Mouse (Mus musculus) embryonic stem cell, embryonic (primary cell): ENCODE measurements at regions not wholly inside any gene's neighbourhood (a gene's known extent, or its start where the extent isn't known, plus 50 kb on each side); places are given as distances from the start of the nearest gene placed in this dataset.

ENCODE experiments used
- CTCF ChIA-PET, 4 experiments: fragments of 300-600 bp in 2 of 4; fragments of 350-600 bp in 2 of 4; sonication (Branson Sonifier 250); formaldehyde crosslinking; loops; one replicate each; lab custom pipeline; 2022; ENCODE audit warnings: inconsistent platforms in 2 of 4; lab: Charles Lee
- POLR2A ChIA-PET, 4 experiments: fragments of 300-600 bp in 2 of 4; fragments of 350-600 bp in 2 of 4; sonication (Branson Sonifier 250); formaldehyde crosslinking; loops; one replicate each; lab custom pipeline; 2022; ENCODE audit warnings: antibody characterized with exemption in 4 of 4, inconsistent platforms in 1 of 4; lab: Charles Lee

DNA sequence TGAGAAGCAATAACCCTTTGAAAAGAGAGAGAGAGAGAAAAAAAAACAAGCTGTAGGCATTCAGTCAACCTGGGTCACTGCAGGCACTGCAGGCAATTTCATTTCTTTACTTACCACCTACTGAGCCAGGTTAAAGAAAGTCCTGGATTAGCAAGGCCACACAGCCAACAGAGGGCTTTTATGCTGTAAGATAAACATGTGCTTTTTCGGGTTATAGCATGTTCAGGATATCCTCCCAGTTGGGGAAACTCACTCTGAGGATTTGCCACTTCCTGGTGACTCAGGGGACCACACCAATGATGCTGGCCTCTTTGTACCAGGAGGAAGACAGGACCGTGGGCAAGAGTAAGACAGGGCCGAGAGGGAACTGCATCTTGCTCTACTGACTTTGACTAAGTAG is 426.6 kb upstream of the Rgma start:
- ChIA-PET CTCF (no interaction called here), POLR2A (no interaction called here)

DNA sequence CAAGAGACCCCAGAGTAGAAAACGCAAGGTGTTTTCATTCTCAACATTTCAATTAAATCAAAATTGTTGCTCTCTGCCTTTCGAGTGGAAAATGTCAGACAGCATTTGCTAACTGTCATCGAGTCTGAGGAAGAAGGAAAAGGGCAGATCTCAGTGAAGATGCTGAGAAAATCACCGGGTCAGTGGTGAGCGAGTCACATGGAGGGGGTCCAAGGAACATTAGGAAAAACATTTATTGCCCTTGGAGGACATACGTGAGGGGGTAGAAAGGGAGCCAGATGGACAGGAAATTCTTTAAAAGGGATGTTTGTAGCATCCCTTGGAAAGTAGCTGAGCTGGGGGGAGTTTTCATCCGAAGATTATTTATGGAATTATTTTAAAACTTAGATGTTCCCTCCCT is 425.4 kb upstream of the Rgma start:
- ChIA-PET POLR2A (no interaction called here), CTCF (no interaction called here)

DNA sequence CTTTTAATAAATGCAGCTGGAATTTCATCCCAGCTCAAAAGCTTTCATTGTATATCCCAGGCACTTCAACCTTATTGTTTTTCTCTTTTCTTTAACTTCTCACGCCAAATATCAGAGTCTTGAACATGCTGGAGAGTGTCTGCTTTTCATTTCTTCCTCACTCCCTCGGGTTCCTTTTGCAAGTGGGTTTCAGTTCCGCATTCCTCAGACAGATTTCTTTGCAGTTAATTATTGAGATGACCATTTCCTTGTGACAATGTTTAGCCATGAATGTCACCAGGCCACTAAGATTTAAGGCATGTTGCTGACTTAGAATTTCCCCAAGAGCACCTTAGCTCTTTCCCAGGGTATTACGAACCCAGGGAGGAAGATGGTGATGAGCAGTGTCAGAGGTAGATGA is 417.6 kb upstream of the Rgma start:
- ChIA-PET CTCF (interaction anchor here in 1 of 4 experiments (0.6 kb wide), 1 partner anchor 32 kb away, joined by 3 read pairs; no protein-coding TSS in a partner anchor), POLR2A (no interaction called here)

DNA sequence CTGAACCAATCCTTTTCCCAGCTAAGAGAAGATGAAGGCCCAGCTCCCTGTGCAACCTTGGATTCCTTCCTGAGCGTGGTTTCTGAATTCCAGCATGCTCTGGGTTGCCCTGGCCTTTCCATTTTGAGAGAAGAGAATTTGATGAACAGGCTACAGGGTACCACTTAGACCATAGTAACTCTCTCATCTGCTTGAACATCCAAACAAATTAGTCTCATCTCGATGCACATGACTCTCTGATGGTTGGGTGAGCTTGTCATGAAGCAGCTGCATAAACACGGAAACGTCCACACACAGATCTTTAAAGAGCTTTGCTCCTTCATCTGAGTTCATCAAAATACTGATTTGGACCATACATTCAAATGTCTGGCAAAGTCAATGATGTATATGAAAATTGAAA is 414.0 kb upstream of the Rgma start:
- CTCF ChIA-PET, result no interaction called here
- POLR2A ChIA-PET, result no interaction called here

DNA sequence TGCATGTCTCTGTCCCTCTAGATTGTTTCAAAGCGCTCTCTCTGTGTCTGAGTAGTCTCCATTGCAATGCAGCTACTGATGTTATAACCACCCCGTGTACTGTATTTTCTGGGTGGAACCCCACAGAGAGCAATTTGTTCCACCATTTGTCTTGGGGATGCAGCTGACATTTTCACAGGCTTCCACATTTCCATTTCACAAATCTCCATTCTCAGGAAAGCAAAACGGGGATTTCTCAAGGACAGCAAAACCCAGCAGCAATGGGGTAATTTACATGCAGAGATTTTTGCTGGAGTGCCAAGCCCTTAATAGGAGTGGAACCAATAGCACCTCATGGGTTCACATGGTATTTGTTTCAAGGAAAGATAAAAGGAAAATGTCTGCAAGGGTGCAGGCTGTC is 412.5 kb upstream of the Rgma start:
- ChIA-PET POLR2A (no interaction called here), CTCF (no interaction called here)

DNA sequence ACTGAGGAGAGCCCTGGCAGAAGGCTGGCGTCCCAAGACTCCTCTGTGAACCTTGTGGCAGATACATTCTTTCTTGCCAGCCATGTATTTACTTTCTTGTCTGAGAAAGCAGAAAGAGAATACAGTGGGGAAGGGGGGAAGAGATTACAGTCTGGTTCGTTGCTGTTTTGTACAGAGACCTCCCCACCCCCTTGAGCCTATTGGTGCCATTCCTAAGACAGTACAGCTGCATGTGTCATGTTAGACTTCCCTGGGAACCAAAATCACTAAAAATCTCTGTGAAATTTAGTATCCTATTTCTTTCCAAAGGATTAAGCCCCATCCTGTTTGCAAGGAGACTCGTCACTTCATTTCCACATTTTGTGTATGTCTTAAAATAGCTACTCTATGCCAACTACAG is 411.4 kb upstream of the Rgma start:
- ChIA-PET POLR2A (no interaction called here), CTCF (no interaction called here)

DNA sequence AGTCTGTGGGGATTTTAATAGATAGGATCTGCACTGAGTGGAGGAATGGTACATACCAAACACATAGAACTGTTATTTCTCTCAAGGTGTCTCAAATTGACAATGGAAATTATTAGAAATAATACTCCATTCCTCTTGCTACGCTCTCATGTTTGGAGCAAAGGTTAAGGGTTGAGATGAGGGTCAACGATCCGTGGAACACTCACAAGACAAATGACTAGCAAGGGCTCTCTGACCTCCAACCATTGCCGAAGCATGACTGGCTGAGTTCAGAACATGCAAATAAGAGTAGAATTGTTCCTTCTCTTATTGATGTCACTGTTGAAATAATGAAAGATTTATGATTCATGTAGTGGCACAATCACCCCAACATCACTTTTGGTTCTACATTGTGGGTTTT is 407.1 kb upstream of the Rgma start:
- POLR2A ChIA-PET, result no interaction called here
- CTCF ChIA-PET, result no interaction called here

DNA sequence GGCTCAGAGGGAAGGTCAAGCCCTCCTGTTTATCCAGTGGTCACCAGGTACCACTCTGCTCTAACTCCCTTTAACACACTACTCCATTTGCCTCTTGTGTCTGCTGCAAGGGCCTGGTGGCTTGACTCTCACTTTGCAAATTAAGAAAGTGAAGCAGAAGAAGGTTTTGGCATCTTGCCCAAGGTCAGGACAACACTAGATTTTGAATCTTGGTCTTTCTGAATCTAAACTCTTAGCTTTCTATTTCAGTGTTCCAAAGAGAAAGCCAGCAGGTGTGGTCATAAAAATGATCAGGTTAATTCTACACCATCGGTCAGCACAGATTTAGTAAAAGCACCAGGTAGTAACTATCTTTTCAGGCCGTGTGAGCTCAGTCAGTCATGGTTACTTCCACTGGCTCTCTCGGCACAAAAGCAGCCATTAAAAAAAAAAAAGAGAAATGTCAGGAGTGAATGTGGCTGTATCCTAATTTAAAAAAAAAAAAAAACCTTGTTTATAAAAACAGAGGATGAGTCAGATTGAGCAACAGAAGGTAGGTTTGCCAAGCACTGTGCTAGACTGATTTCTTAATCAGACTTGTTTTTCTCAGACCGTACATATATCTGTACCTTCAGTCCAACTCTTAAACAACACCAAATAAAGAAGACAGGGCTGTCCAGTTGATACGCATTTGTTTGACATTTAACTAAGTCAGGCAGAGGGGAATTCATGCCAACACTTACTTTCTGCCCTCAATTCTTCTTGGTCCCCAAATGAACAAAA is 403.6 kb upstream of the Rgma start:
- ChIA-PET CTCF (interaction anchor here in 2 of 4 experiments (0.6 to 0.7 kb wide), 2 partner anchors 169 to 341 kb away, joined by 3 to 4 read pairs; no protein-coding TSS in a partner anchor), POLR2A (no interaction called here)

DNA sequence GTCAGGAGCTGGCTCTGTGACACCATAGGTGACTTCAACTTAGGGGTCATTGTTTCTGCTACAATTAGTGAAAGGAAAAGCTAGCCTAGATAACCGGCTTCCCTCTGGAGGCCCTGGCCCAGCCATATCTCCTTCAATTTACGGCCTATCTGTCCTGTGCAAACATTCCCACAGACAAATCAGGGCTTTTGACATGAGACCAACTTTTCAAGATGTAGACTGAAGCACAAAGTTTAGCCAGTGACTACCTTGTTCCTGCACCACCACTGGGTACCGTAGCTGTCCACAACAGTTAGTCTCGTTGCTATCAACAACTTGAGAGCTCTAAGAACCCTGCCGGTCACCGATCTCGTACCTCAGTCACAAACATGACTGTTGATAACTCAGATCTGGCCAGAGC is 402.9 kb upstream of the Rgma start:
- POLR2A ChIA-PET, result no interaction called here
- CTCF ChIA-PET, result interaction anchor here in 1 of 4 experiments (0.6 kb wide), 1 partner anchor 357 kb away, joined by 4 read pairs; no protein-coding TSS in a partner anchor

DNA sequence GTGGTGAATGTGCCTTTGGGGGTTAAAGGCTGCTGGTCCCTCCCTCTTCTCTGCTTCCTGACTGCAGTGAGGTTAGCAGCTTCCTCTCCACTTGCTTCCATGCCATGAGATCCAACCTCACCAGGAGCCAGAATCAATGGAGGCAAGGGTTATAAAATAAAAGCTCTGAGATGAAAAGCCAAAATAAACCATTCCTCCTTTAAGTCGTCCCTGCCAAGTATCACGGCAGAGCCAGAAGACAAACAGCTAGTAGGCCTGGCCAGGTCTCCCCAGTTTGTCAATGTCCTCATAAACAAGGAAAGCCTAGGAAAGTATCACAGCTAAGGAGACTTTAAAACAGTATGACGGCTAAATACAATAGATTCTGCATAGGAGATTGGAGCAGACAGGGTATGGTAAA is 401.5 kb upstream of the Rgma start:
- ChIA-PET POLR2A (no interaction called here), CTCF (no interaction called here)

DNA sequence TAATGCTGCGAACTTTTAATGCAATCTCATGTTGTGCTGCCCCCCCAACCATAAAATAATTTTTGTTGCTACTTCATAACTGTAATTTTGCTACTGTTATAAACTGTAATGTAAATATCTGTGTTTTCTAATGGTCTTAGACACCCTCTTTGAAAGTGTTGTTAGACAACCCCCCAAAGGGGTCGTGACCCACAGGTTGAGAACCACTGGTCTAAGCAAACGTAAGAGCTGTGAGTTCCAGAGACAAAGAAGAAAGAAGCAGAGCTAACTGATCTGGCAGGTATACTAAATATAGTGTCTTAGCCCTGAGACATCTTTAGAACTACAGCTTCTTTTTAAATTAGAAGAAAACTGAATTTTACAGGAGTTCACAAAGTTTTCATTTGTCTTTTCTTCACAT is 400.9 kb upstream of the Rgma start:
- POLR2A ChIA-PET, result interaction anchor here in 1 of 4 experiments (0.6 to 1.4 kb wide), 2 partner anchors 12 to 192 kb away, joined by 3 to 4 read pairs; no protein-coding TSS in a partner anchor
- CTCF ChIA-PET, result no interaction called here

DNA sequence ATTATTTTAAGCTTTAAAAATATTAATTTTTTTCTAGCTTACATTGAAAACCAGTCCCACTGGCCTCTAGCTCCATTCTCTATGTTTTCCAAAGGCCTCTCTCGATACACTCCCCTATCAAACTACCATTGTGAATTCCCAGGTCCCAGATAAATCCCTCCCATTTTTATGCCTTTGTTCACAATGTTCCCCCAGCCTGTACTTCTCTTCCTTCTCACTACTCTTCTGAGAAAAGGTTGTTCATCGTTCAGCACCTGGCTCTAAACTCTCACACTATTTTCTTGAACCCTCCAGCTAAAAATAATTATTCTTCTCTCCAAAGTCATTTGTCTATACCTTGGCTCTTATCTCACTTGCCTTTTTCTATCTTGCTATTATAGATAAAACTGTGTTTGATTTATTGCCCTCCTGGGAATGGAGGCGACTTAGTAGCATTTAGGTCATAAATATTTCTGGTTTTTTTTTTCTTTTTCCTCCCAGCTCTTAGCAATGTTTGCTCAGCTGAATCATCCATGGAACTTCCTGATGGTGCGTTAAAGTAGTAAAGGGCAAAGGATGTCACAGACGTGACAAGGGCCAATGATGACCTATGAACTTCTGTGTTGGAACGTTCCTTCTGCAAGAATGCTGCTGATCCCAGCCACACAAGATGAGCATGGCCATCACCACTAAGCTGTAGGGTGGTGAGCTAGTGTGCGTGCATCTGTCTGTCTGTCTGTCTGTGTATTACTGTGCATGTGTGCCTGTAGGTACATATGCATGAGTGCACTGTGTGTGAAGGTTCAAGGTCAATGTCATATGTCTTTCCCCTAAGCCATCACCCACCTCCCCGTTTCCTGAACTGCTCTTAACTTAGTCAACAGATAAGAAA is 384.5 kb upstream of the Rgma start:
- POLR2A ChIA-PET, result no interaction called here
- CTCF ChIA-PET, result no interaction called here

DNA sequence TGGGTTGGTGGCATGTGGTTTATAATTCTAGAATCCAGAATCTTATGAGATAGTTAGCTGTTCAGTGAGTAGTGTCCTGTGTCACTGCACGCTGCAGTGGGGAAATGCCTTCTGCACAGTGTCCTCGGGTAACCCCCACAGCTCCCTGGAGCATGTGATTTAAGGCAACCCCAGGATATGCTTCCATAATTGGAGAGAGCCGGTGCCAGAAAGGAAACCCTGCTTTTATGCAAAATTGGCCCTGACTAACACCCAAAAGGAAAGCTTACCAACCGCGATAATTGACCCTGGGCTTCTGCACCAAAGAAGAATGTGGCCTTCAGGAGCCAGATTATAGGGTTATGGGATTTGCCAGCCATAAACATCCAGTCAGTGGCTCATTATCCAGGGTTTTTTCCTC is 376.9 kb upstream of the Rgma start:
- CTCF ChIA-PET, result no interaction called here
- POLR2A ChIA-PET, result no interaction called here

DNA sequence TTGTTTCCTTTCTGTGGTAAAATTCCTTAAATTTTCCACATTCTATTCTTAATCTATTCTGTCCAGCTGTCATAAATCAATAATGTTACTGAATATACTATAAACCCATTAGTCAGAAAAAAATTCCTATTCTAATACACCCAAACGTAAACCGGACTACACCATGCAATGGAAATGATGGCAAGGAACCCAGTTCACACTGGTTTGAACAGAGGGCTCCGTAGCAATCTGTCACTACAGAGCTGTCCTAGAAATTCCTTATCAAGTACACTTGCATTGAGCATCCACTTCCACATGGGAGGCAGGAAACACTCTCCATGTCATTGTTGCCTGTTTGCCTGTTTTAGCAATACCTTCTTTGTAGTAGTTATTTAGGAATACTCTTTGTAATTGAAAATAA is 356.2 kb upstream of the Rgma start:
- ChIA-PET CTCF (interaction anchor here in 1 of 4 experiments (1.2 kb wide), 1 partner anchor 718 kb away, joined by 3 read pairs; no protein-coding TSS in a partner anchor), POLR2A (no interaction called here)

DNA sequence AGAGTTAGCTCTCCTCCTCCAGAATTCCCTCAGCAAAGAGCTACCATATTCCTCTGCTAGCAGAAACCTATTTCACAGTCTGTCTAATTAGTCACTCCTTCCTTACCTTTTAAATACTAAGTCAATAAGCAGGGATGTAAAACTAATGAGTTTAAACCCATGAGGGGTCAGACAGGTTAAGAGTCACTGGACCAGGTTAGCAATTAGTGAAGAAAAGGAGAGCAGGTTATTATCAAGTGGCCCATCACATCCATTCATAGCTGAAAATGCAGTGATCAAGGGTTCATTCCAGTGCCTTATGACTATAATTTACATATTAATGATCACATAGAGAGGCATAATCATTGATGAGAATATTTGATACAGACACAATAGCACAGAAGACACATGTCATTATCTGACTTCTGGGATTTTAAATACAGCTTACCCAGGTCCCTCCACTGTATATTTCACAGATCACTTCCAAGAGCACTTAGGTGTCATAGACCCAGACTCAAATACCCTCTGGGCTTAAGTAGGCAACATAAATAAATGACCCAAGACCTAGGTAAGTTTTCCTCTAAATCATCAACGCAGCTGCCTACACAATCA is 355.4 kb upstream of the Rgma start:
- ChIA-PET POLR2A (no interaction called here), CTCF (no interaction called here)

DNA sequence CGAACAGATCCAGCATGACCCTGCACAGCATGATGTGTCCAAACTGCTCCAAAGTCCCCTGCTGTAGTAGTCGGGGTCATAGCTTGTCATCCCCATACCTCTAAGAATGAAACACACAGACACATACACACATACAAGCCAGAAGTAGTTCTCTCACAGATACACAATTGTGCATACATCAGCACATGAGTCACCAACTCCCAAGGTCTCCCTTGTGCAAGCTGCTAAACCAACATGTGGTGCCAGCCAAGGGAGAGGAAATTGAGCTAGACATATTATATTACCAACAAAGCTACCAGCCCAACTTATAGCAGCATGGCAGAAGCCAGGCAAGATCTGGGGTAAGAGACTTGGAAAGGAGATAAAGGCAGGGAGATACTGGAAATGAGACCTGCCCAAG is 353.5 kb upstream of the Rgma start:
- ChIA-PET CTCF (no interaction called here), POLR2A (no interaction called here)

DNA sequence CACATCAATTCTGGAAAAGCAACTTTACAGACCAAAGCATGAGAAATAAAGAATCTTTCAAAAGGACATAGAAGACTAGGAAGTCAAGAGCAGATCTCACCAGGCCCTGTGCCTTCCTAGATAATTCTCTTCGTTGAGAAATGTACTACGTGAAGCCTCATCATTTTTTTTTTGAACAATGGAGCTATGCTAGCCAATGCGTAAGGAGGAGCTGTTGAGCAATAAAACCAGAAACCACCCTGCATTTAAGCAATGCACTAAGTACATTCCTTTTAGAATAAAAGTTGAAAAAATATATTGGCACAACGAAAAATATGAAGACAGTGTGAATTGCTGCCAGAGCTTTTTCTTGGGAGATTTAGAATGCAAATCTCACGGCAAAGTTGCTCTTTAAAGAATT is 349.7 kb upstream of the Rgma start:
- POLR2A ChIA-PET, result no interaction called here
- CTCF ChIA-PET, result no interaction called here

DNA sequence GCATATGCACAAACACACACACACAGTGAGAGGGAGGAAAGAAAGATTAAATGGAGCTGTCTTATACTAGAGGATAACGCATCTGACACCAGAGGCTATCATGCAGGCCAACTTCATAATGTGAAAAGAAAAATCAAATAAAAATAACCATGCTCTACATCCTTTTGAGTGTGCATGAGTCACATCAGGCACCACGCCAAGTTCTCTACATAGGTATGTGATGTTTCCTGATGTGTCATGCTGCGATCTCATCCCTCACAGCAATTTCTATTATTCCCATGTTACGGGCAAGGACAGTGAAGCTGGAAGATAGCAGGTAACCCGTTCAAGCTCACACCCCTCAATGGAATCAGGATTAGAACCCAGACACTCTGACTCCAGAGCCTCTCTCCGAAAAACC is 346.4 kb upstream of the Rgma start:
- CTCF ChIA-PET, result no interaction called here
- POLR2A ChIA-PET, result no interaction called here

DNA sequence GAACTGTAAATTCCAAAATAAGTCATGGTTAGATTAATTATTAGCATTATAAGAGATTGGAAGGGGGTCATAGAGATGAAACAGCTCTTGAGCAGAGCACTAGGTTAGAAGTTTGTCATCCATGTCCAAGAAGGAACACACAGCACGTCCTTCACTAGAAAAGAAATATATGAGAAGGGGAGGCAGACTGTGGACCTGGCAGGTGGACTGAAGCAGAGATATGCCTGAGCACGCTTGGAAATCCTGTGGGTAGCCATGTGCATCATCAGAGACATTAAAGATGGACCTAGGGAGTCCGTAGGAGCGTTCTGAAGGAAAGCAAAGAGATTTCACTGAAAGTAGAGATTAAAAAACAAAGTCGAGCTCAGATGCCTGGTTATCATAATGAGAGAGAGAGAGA is 343.9 kb upstream of the Rgma start:
- CTCF ChIA-PET, result no interaction called here
- POLR2A ChIA-PET, result interaction anchor here in 1 of 4 experiments (0.6 to 0.9 kb wide), 3 partner anchors 103 to 368 kb away, joined by 3 read pairs; no protein-coding TSS in a partner anchor
